Mouse (Mus musculus) stomach, postnatal 0 days (tissue): ENCODE results near the gene Prrg2. TPM values are rescaled to one million over a fixed set of nuclear protein-coding genes. Genes with fewer than 3 reads are reported as not detected.

ENCODE experiments used
- ATAC-seq: fragments of 200-750 bp; cut with Nextera tagmentation; 2 replicates; pipeline ENCODE4 v1.8.0; 2017; ENCODE audit not compliant: low FRiP score, low TSS enrichment
- DNase-seq: peaks from one replicate; pipeline ENCODE4 v3.0.0-alpha.2; 2016; ENCODE audit warnings: low spot score
- H3K27ac ChIP-seq: fragments of 300-500 bp; sonication (generic); replicated peaks from 2 replicates; pipeline ENCODE4 v1.5.1; 2014; ENCODE audit warnings: mild to moderate bottlenecking, control low read depth
- H3K27me3 ChIP-seq: fragments of 300-500 bp; sonication (generic); 2 replicates; pipeline ENCODE4 v1.6.1; 2014; ENCODE audit warnings: low read length; ENCODE audit not compliant: control insufficient read depth, insufficient read depth
- H3K36me3 ChIP-seq: fragments of 300-500 bp; sonication (generic); 2 replicates; pipeline ENCODE4 v1.6.1; 2014; ENCODE audit warnings: low read length, mixed read lengths; ENCODE audit not compliant: control insufficient read depth, insufficient read depth
- H3K4me1 ChIP-seq: fragments of 300-500 bp; sonication (generic); replicated peaks from 2 replicates; pipeline ENCODE4 v1.6.1; 2014; ENCODE audit warnings: antibody characterized with exemption; ENCODE audit not compliant: control insufficient read depth, insufficient read depth
- H3K4me2 ChIP-seq: fragments of 300-500 bp; sonication (generic); replicated peaks from 2 replicates; pipeline ENCODE4 v1.6.1; 2014; ENCODE audit warnings: low read depth, mild to moderate bottlenecking, control low read depth, moderate library complexity
- H3K4me3 ChIP-seq: fragments of 300-500 bp; sonication (generic); 2 replicates; pipeline ENCODE4 v1.5.1; 2014; ENCODE audit warnings: low read depth, low read length, control low read depth
- H3K9ac ChIP-seq: fragments of 300-500 bp; sonication (generic); 2 replicates; pipeline ENCODE4 v1.6.1; 2014; ENCODE audit warnings: mild to moderate bottlenecking, low read length, control low read depth, mixed read lengths
- H3K9me3 ChIP-seq: fragments of 300-500 bp; sonication (generic); 2 replicates; pipeline ENCODE4 v1.6.1; 2016; ENCODE audit warnings: low read length; ENCODE audit not compliant: control insufficient read depth
- CTCF ChIP-seq: IDR thresholded peaks from 2 replicates; pipeline ENCODE4 v1.5.1; 2016; ENCODE audit warnings: antibody characterized with exemption, low read depth, mild to moderate bottlenecking, moderate library complexity
- EP300 ChIP-seq: optimal IDR thresholded peaks from 2 replicates; pipeline ENCODE3; 2016; ENCODE audit warnings: antibody characterized with exemption
- WGBS: fragments of 180-500 bp; shearing (Covaris S2); extraction: QIAGEN DNeasy Blood & Tissue Kit; methylation state at CpG from one replicate; pipeline ENCODE4 v1.1.7; 2014; 5-methylcytosine and 5-hydroxymethylcytosine counted together
- polyA plus RNA-seq: library from polyadenylated mRNA; unstranded; fragments of >200 nt; fragmentation: Nextera tagmentation; extraction: Ambion mirVana; gene quantifications from 2 replicates; pipeline ENCODE4 v1.2.1, GENCODE M21; 2015

The Prrg2 gene
- polyA plus RNA-seq, 1 experiment from 2014 or later, result 33.6 TPM

- H3K4me1 ChIP-seq, result no peaks in the 10 kb centered on the region
- H3K27me3 ChIP-seq, result no peaks in the 10 kb centered on the region
- no peak overlapping the region for H3K9ac ChIP-seq
- H3K36me3 ChIP-seq, result peaks cover 9% of the 10 kb centered on the region; the same call in 1 of the 2 replicates
- TF ChIP-seq CTCF (peak; percentile 90), EP300 (no peak)
- H3K4me2 ChIP-seq, result no peak overlapping the region
- no peaks in the 10 kb centered on the region for H3K9me3 ChIP-seq
- H3K27ac ChIP-seq, result no peak overlapping the region
- ATAC-seq (no peak), DNase-seq (peak; percentile 74)
- 28% methylated on average over 9 of the region's 9 CpGs for WGBS
- no peak overlapping the region for H3K4me3 ChIP-seq
These were observed 16.0 kb upstream of the Prrg2 start for GRCm38 (mm10) chr7:45078513-45078912.

DNA sequence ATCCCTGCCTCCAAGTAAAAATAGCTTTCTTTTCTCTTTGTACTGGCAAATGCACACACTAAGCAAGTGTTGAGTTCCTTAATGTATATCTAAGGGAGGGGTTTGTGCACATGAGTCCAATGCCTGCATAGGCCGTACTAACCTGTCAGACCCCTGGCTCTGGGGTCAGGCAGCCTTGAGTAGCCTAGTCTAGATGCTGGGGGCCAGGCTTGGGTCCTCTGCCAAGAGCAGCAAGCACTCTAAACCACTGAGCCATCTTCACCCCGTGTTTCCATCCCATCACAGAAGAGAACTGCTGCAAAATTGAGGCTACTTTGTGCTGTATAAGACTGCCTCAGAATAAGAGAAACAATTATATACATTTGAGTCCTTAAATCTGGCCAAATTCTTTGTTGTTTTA, 15.4 kb upstream of the Prrg2 start:
- H3K9me3 ChIP-seq, result no peaks in the 10 kb centered on the region
- ATAC-seq, result no peak
- WGBS, result 89% methylated on average over 2 of the region's 2 CpGs

GRCm38 (mm10) chr7:45077322-45077721, 14.8 kb upstream of the Prrg2 start:
- WGBS, result 87% methylated on average over 14 of the region's 14 CpGs
- H3K27me3 ChIP-seq, result no peaks in the 10 kb centered on the region
- no peak overlapping the region for H3K9ac ChIP-seq
- ATAC-seq (no peak), DNase-seq (no peak)
- peaks cover 9% of the 10 kb centered on the region; the same call in 1 of the 2 replicates for H3K36me3 ChIP-seq
- H3K27ac ChIP-seq, result no peak overlapping the region
- H3K4me1 ChIP-seq, result no peaks in the 10 kb centered on the region
- H3K4me2 ChIP-seq, result no peak overlapping the region
- TF ChIP-seq CTCF (no peak), EP300 (no peak)
- H3K9me3 ChIP-seq, result no peaks in the 10 kb centered on the region
- H3K4me3 ChIP-seq, result no peak overlapping the region

More for the DNA sequence above, 15.4 kb upstream of the Prrg2 start:
- Histone ChIP-seq H3K4me3 (no peak overlapping the region), H3K9ac (no peak overlapping the region), H3K36me3 (peaks cover 9% of the 10 kb centered on the region; the same call in 1 of the 2 replicates), H3K4me1 (no peaks in the 10 kb centered on the region), H3K27ac (no peak overlapping the region), H3K4me2 (no peak overlapping the region), H3K27me3 (no peaks in the 10 kb centered on the region)
- DNase-seq, result no peak
- TF ChIP-seq CTCF (no peak), EP300 (no peak)

GRCm38 (mm10) chr7:45076501-45076900, 14.0 kb upstream of the Prrg2 start:
- H3K36me3 ChIP-seq, result peaks cover 9% of the 10 kb centered on the region; the same call in 1 of the 2 replicates
- no peak overlapping the region for H3K4me2 ChIP-seq
- ATAC-seq, result no peak
- WGBS, result 90% methylated on average over 30 of the region's 30 CpGs
- H3K9ac ChIP-seq, result no peak overlapping the region
- H3K27me3 ChIP-seq, result no peaks in the 10 kb centered on the region
- no peak overlapping the region for H3K27ac ChIP-seq
- no peaks in the 10 kb centered on the region for H3K9me3 ChIP-seq
- no peak for DNase-seq
- TF ChIP-seq EP300 (no peak), CTCF (no peak)
- H3K4me3 ChIP-seq, result no peak overlapping the region
- H3K4me1 ChIP-seq, result no peaks in the 10 kb centered on the region

GRCm38 (mm10) chr7:45075405-45075804, 12.9 kb upstream of the Prrg2 start:
- peaks cover 9% of the 10 kb centered on the region; the same call in 1 of the 2 replicates for H3K36me3 ChIP-seq
- H3K27ac ChIP-seq, result no peak overlapping the region
- no peak overlapping the region for H3K4me2 ChIP-seq
- H3K27me3 ChIP-seq, result no peaks in the 10 kb centered on the region
- DNase-seq (no peak), ATAC-seq (peak; percentile 16; the same call in 1 of the 2 replicates)
- H3K9me3 ChIP-seq, result no peaks in the 10 kb centered on the region
- TF ChIP-seq CTCF, result no peak
- TF ChIP-seq EP300, result no peak
- no peaks in the 10 kb centered on the region for H3K4me1 ChIP-seq
- no peak overlapping the region for H3K4me3 ChIP-seq
- H3K9ac ChIP-seq, result no peak overlapping the region
- WGBS, result 70% methylated on average over 4 of the region's 4 CpGs

DNA sequence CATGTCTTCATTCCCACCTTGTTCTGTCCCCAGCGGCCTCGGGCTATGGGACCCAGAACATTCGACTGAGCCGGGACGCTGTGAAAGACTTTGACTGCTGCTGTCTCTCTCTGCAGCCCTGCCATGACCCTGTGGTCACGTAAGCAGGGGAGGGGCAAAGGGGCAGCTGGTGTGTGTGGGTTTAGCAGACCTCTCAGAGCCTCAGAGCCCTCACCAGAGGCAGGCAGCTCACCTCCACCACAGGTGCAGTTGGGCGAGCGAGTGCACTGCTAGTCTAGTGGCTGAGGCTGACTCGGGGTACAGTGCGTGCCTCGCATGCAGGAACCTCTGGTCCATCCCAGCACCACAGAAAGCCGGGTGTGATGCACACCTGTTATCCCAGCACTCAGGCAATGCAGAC, 11.5 kb upstream of the Prrg2 start:
- H3K27me3 ChIP-seq, result no peaks in the 10 kb centered on the region
- ATAC-seq (no peak), DNase-seq (no peak)
- WGBS, result 92% methylated on average over 12 of the region's 12 CpGs
- no peak overlapping the region for H3K4me2 ChIP-seq
- H3K9ac ChIP-seq, result no peak overlapping the region
- H3K4me1 ChIP-seq, result no peaks in the 10 kb centered on the region
- no peak overlapping the region for H3K4me3 ChIP-seq
- TF ChIP-seq CTCF (no peak), EP300 (no peak)
- peaks cover 9% of the 10 kb centered on the region; the same call in 1 of the 2 replicates for H3K36me3 ChIP-seq
- H3K27ac ChIP-seq, result no peak overlapping the region
- no peaks in the 10 kb centered on the region for H3K9me3 ChIP-seq
